Mouse (Mus musculus): Measurements from ENCODE around the gene Defb25. TPM values are rescaled to one million over a fixed set of nuclear protein-coding genes. Genes with fewer than 3 reads are reported as not detected.
"Not testable (repeated sequence)": the region's sequence is repeated elsewhere in the genome, so short reads cannot be mapped to it uniquely, and the experiment has no call there.

Gene Defb25
- not detected in 2 replicates for total RNA-seq (2015; ENCODE audit: low replicate concordance)
- not detected in 2 replicates for total RNA-seq (2017; ENCODE audit: low replicate concordance)

- ATAC-seq (replicated peaks; ENCODE audit: low FRiP score, poor library complexity, severe bottlenecking), result no peak
Observed at GRCm38 (mm10) chr2:152622953-152623352, at the start of gene Defb25. Defb25 (minus strand) TSS chr2:152623053.

GRCm38 (mm10) chr2:152672166-152672565 is 49.3 kb upstream of the Defb25 start:
- no peak for ATAC-seq (replicated peaks; ENCODE audit: low FRiP score, poor library complexity, severe bottlenecking)

- peak; percentile 23; the same call in 1 of the 2 replicates for ATAC-seq (replicated peaks; ENCODE audit: low FRiP score, poor library complexity, severe bottlenecking)
Observed at GRCm38 (mm10) chr2:152671642-152671999, 48.8 kb upstream of the Defb25 start.

- no peak for ATAC-seq (replicated peaks; ENCODE audit: low FRiP score, poor library complexity, severe bottlenecking)
Observed at GRCm38 (mm10) chr2:152670983-152671641, 48.3 kb upstream of the Defb25 start.

- ATAC-seq (replicated peaks; ENCODE audit: low FRiP score, poor library complexity, severe bottlenecking), result peak; percentile 51
Observed at GRCm38 (mm10) chr2:152669639-152670484, 47.0 kb upstream of the Defb25 start.

GRCm38 (mm10) chr2:152669256-152669638 is 46.4 kb upstream of the Defb25 start, which contains the start of gene H13:
H13 (plus strand) TSS chr2:152669461.
- ATAC-seq (replicated peaks; ENCODE audit: low FRiP score, poor library complexity, severe bottlenecking), result peak; percentile 90

GRCm38 (mm10) chr2:152666191-152666590 is 43.3 kb upstream of the Defb25 start:
- not testable (repeated sequence) for ATAC-seq (replicated peaks; ENCODE audit: low FRiP score, poor library complexity, severe bottlenecking)

- no peak for ATAC-seq (replicated peaks; ENCODE audit: low FRiP score, poor library complexity, severe bottlenecking)
Observed at GRCm38 (mm10) chr2:152661163-152661562, 38.3 kb upstream of the Defb25 start.

GRCm38 (mm10) chr2:152657398-152657797 is 34.5 kb upstream of the Defb25 start:
- no peak for ATAC-seq (replicated peaks; ENCODE audit: low FRiP score, poor library complexity, severe bottlenecking)

GRCm38 (mm10) chr2:152653874-152654715 is 31.2 kb upstream of the Defb25 start:
- ATAC-seq (replicated peaks; ENCODE audit: low FRiP score, poor library complexity, severe bottlenecking), result no peak

- no peak for ATAC-seq (replicated peaks; ENCODE audit: low FRiP score, poor library complexity, severe bottlenecking)
Observed at GRCm38 (mm10) chr2:152652901-152653620, 30.2 kb upstream of the Defb25 start.

GRCm38 (mm10) chr2:152639406-152640113 is 16.7 kb upstream of the Defb25 start:
- ATAC-seq (replicated peaks; ENCODE audit: low FRiP score, poor library complexity, severe bottlenecking), result no peak

GRCm38 (mm10) chr2:152638865-152639264 is 16.0 kb upstream of the Defb25 start:
- ATAC-seq (replicated peaks; ENCODE audit: low FRiP score, poor library complexity, severe bottlenecking), result no peak

- ATAC-seq (replicated peaks; ENCODE audit: low FRiP score, poor library complexity, severe bottlenecking), result no peak
Observed at GRCm38 (mm10) chr2:152637381-152637780, 14.5 kb upstream of the Defb25 start.

- no peak for ATAC-seq (replicated peaks; ENCODE audit: low FRiP score, poor library complexity, severe bottlenecking)
Observed at GRCm38 (mm10) chr2:152637006-152637322, 14.1 kb upstream of the Defb25 start.

GRCm38 (mm10) chr2:152636246-152637005 is 13.6 kb upstream of the Defb25 start:
- no peak for ATAC-seq (replicated peaks; ENCODE audit: low FRiP score, poor library complexity, severe bottlenecking)

GRCm38 (mm10) chr2:152634311-152634710 is 11.5 kb upstream of the Defb25 start:
- no peak for ATAC-seq (replicated peaks; ENCODE audit: low FRiP score, poor library complexity, severe bottlenecking)

GRCm38 (mm10) chr2:152633334-152633733 is 10.5 kb upstream of the Defb25 start:
- no peak for ATAC-seq (replicated peaks; ENCODE audit: low FRiP score, poor library complexity, severe bottlenecking)

Measured in erythroblast, adult 5-6 weeks (primary cell).